Mouse (Mus musculus) retina, adult 2 months (tissue): ENCODE measurements around the gene Gm8180.
"Not testable (repeated sequence)": the region's sequence is repeated elsewhere in the genome, so short reads cannot be mapped to it uniquely, and the experiment has no call there.

Source experiments
- DNase-seq: peaks from one replicate; pipeline ENCODE4 v3.0.0-alpha.2; 2012; ENCODE audit warnings: low read depth, low spot score

Gene Gm8180

GRCm38 (mm10) chr14:43784645-43785044 lies at the start of gene Gm8180:
Gene Gm8180, minus strand, starts transcription at chr14:43784745.
- DNase-seq = not testable (repeated sequence)

- DNase-seq = not testable (repeated sequence)
Measured at GRCm38 (mm10) chr14:43830385-43830784, 45.8 kb upstream of the Gm8180 start.

- not testable (repeated sequence) for DNase-seq
Measured at GRCm38 (mm10) chr14:43824176-43824575, 39.6 kb upstream of the Gm8180 start.

GRCm38 (mm10) chr14:43821869-43822268 lies 37.3 kb upstream of the Gm8180 start:
- not testable (repeated sequence) for DNase-seq

GRCm38 (mm10) chr14:43812458-43812857 lies 27.9 kb upstream of the Gm8180 start:
- peak; percentile 3 for DNase-seq

- not testable (repeated sequence) for DNase-seq
Measured at GRCm38 (mm10) chr14:43808142-43808541, 23.6 kb upstream of the Gm8180 start.

- DNase-seq = not testable (repeated sequence)
Measured at GRCm38 (mm10) chr14:43804435-43804834, 19.9 kb upstream of the Gm8180 start.

- not testable (repeated sequence) for DNase-seq
Measured at GRCm38 (mm10) chr14:43796905-43797470, 12.4 kb upstream of the Gm8180 start.

- no peak for DNase-seq
Measured at GRCm38 (mm10) chr14:43796069-43796904, 11.7 kb upstream of the Gm8180 start.

GRCm38 (mm10) chr14:43793811-43794210 lies 9.3 kb upstream of the Gm8180 start:
- DNase-seq = not testable (repeated sequence)

GRCm38 (mm10) chr14:43747566-43747965 lies 37.0 kb downstream of the Gm8180 start, which contains the start of gene Gm6526:
Gene Gm6526, plus strand, starts transcription at chr14:43747866.
- DNase-seq = not testable (repeated sequence)
